Mouse (Mus musculus): ENCODE results near the gene Mta1. TPM values are rescaled to one million over a fixed set of nuclear protein-coding genes. Genes with fewer than 3 reads are reported as not detected.
A peak's percentile ranks its signal among the peaks of the same experiment; 100 is the strongest.

Gene Mta1
- total RNA-seq, 1 experiment from 2014 or later: 53.3 TPM

GRCm38 (mm10) chr12:113163561-113164006, 65.5 kb downstream of the Mta1 start:
- peak; percentile 27 for ATAC-seq (replicated peaks; ENCODE audit: low read depth, poor library complexity, severe bottlenecking)

- peak; percentile 90 for ATAC-seq (replicated peaks; ENCODE audit: low read depth, poor library complexity, severe bottlenecking)
Measured at GRCm38 (mm10) chr12:113168031-113168536, 70.0 kb downstream of the Mta1 start.

GRCm38 (mm10) chr12:113176960-113177725, 79.1 kb downstream of the Mta1 start:
- no peak for ATAC-seq (replicated peaks; ENCODE audit: low read depth, poor library complexity, severe bottlenecking)

GRCm38 (mm10) chr12:113181020-113181419, 82.9 kb downstream of the Mta1 start:
- ATAC-seq (replicated peaks; ENCODE audit: low read depth, poor library complexity, severe bottlenecking): no peak

DNA sequence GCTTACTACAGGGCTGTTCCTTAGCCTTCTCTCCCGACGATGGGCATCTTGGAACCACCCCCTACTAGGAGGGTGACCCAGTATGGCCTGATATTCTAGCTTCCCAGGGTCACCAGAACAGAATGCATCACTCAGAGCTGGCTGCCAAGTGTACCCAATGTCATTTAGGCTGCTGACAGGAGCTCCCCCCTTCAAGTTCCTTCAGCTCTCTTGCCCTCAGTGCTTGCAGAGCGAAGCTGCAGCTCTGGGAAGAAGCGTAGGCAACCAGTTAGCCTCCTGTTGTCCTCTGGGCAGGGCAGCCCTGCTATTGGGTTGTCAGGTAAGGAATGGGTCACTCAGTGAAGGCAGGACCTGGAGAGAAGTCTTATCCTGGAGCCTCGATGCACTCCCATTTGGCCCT, 86.9 kb downstream of the Mta1 start:
- no peak for ATAC-seq (replicated peaks; ENCODE audit: low read depth, poor library complexity, severe bottlenecking)

GRCm38 (mm10) chr12:113185442-113186291, 87.6 kb downstream of the Mta1 start, which contains the start of gene Tmem121:
Gene Tmem121 (plus strand): TSS chr12:113185930.
- ATAC-seq (replicated peaks; ENCODE audit: low read depth, poor library complexity, severe bottlenecking): no peak

- no peak for ATAC-seq (replicated peaks; ENCODE audit: low read depth, poor library complexity, severe bottlenecking)
Measured at GRCm38 (mm10) chr12:113186326-113187010, 88.4 kb downstream of the Mta1 start.

Other genes with a start within 250 kb of the Mta1 start
- 5.4 and 9.3 TPM in 2 replicates for gene Gpr132, start 230.1 kb upstream of the Mta1 start, total RNA-seq (2017)
- 1.5 and 6.3 TPM in 2 replicates for gene Jag2, start 168.5 kb upstream of the Mta1 start, total RNA-seq (2017)
- 17.4 and 27.8 TPM in 2 replicates for gene Nudt14, start 156.2 kb upstream of the Mta1 start, total RNA-seq (2017)
- gene Btbd6, start 121.8 kb upstream of the Mta1 start, total RNA-seq (2017): 3.2 and 7.4 TPM in 2 replicates
- gene Brf1, start 97.6 kb upstream of the Mta1 start, total RNA-seq (2017): 52.4 and 55.2 TPM in 2 replicates
- gene Pacs2, start 83.8 kb upstream of the Mta1 start, total RNA-seq (2017): 15.5 and 15.9 TPM in 2 replicates
- gene Tex22, start 23.8 kb upstream of the Mta1 start, total RNA-seq (2017): not detected in 2 replicates
- gene Crip2, start 42.0 kb downstream of the Mta1 start, total RNA-seq (2017): 6.3 and 7.3 TPM in 2 replicates
- 337 and 338 TPM in 2 replicates for gene Crip1, start 48.0 kb downstream of the Mta1 start, total RNA-seq (2017)
- 19.2 and 19.6 TPM in 2 replicates for gene Tedc1, start 58.1 kb downstream of the Mta1 start, total RNA-seq (2017)
- 1.2 TPM in 1 of 2 replicates, not detected in the other for gene Tmem121, start 87.7 kb downstream of the Mta1 start, total RNA-seq (2017)

Measured in common myeloid progenitor, adult 5-6 weeks (primary cell).